Mouse (Mus musculus): Measurements from ENCODE around the gene Rab27a. TPM values are rescaled to one million over a fixed set of nuclear protein-coding genes. Genes with fewer than 3 reads are reported as not detected.
"Not testable (repeated sequence)": the region's sequence is repeated elsewhere in the genome, so short reads cannot be mapped to it uniquely, and the experiment has no call there.

Rab27a gene
- total RNA-seq, 2 experiments from 2014 or later = 2.5 to 3.1 TPM

GRCm38 (mm10) chr9:73089222-73089920 is 44.7 kb downstream of the Rab27a start:
- DNase-seq (ENCODE audit: low spot score in 2 of 2) = no peak

- DNase-seq (ENCODE audit: low spot score in 2 of 2) = no peak
Measured at GRCm38 (mm10) chr9:73090121-73090520, 45.5 kb downstream of the Rab27a start.

GRCm38 (mm10) chr9:73091747-73092146 is 47.1 kb downstream of the Rab27a start:
- no peak for DNase-seq (ENCODE audit: low spot score in 2 of 2)

GRCm38 (mm10) chr9:73094580-73094979 is 49.9 kb downstream of the Rab27a start:
- no peak for DNase-seq (ENCODE audit: low spot score in 2 of 2)

GRCm38 (mm10) chr9:73097898-73098297 is 53.2 kb downstream of the Rab27a start:
- no peak for DNase-seq (ENCODE audit: low spot score in 2 of 2)

- no peak for DNase-seq (ENCODE audit: low spot score in 2 of 2)
Measured at GRCm38 (mm10) chr9:73101536-73101935, 56.9 kb downstream of the Rab27a start, which contains the start of gene Khdc3. Gene Khdc3, plus strand, starts transcription at chr9:73101836.

- DNase-seq (ENCODE audit: low spot score in 2 of 2) = no peak
Measured at GRCm38 (mm10) chr9:73102181-73102580, 57.5 kb downstream of the Rab27a start, which contains the start of gene Gm20509. Gene Gm20509, plus strand, starts transcription at chr9:73102470.

- DNase-seq (ENCODE audit: low spot score in 2 of 2) = peak; percentile 41 to 49
Measured at GRCm38 (mm10) chr9:73103159-73103879, 58.7 kb downstream of the Rab27a start.

GRCm38 (mm10) chr9:73103880-73104198 is 59.2 kb downstream of the Rab27a start:
- DNase-seq (ENCODE audit: low spot score in 2 of 2) = no peak

- no peak for DNase-seq (ENCODE audit: low spot score in 2 of 2)
Measured at GRCm38 (mm10) chr9:73105141-73105540, 60.5 kb downstream of the Rab27a start.

GRCm38 (mm10) chr9:73105771-73106170 is 61.1 kb downstream of the Rab27a start:
- DNase-seq (ENCODE audit: low spot score in 2 of 2) = no peak

GRCm38 (mm10) chr9:73112919-73113906 is 68.6 kb downstream of the Rab27a start, which contains the start of gene Rsl24d1:
Gene Rsl24d1, plus strand, starts transcription at chr9:73113426.
- peak; percentile 48 to 79 for DNase-seq (ENCODE audit: low spot score in 2 of 2)

- DNase-seq (ENCODE audit: low spot score in 2 of 2) = not testable (repeated sequence)
Measured at GRCm38 (mm10) chr9:73116704-73117103, 72.0 kb downstream of the Rab27a start.

GRCm38 (mm10) chr9:73118012-73118411 is 73.4 kb downstream of the Rab27a start:
- no peak for DNase-seq (ENCODE audit: low spot score in 2 of 2)

- no peak for DNase-seq (ENCODE audit: low spot score in 2 of 2)
Measured at GRCm38 (mm10) chr9:73121735-73122134, 77.1 kb downstream of the Rab27a start.

- no peak for DNase-seq (ENCODE audit: low spot score in 2 of 2)
Measured at GRCm38 (mm10) chr9:73125043-73125570, 80.5 kb downstream of the Rab27a start.

- DNase-seq (ENCODE audit: low spot score in 2 of 2) = no peak
Measured at GRCm38 (mm10) chr9:73127457-73127856, 82.8 kb downstream of the Rab27a start.

- no peak for DNase-seq (ENCODE audit: low spot score in 2 of 2)
Measured at GRCm38 (mm10) chr9:73129875-73130274, 85.2 kb downstream of the Rab27a start.

GRCm38 (mm10) chr9:73130529-73130928 is 85.9 kb downstream of the Rab27a start:
- no peak for DNase-seq (ENCODE audit: low spot score in 2 of 2)

GRCm38 (mm10) chr9:73137341-73137886 is 92.8 kb downstream of the Rab27a start:
- DNase-seq (ENCODE audit: low spot score in 2 of 2) = no peak

Data from gastrocnemius, postnatal 4 days (tissue).